Mouse (Mus musculus): ENCODE measurements around the gene Srprb. TPM values are rescaled to one million over a fixed set of nuclear protein-coding genes. Genes with fewer than 3 reads are reported as not detected.
"Not testable (repeated sequence)": the region's sequence is repeated elsewhere in the genome, so short reads cannot be mapped to it uniquely, and the experiment has no call there.

Srprb gene
- polyA plus RNA-seq, 1 experiment: 36.4 TPM

- no peak overlapping the region for H3K4me3 ChIP-seq (ENCODE audit: low read depth, low read length)
- WGBS: 79% methylated on average over 15 of the region's 15 CpGs
- no peaks in the 10 kb centered on the region for H3K36me3 ChIP-seq (ENCODE audit: control insufficient read depth, insufficient read depth, low read length)
These were observed 38.1 kb downstream of the Srprb start for GRCm38 (mm10) chr9:103163806-103164205.

GRCm38 (mm10) chr9:103155158-103155557 lies 46.8 kb downstream of the Srprb start:
- 80% methylated on average over 7 of the region's 7 CpGs for WGBS
- not testable (repeated sequence) for H3K4me1 ChIP-seq (ENCODE audit: control insufficient read depth, insufficient read depth, insufficient read length, low read length); H3K27ac ChIP-seq (ENCODE audit: insufficient read depth, low read depth, low read length); H3K4me3 ChIP-seq (ENCODE audit: low read depth, low read length); H3K36me3 ChIP-seq (ENCODE audit: control insufficient read depth, insufficient read depth, low read length); H3K27me3 ChIP-seq (ENCODE audit: control insufficient read depth, insufficient read depth, low read length)

More at GRCm38 (mm10) chr9:103163806-103164205, 38.1 kb downstream of the Srprb start:
- Histone ChIP-seq H3K27me3 (ENCODE audit: control insufficient read depth, insufficient read depth, low read length) (no peaks in the 10 kb centered on the region), H3K4me1 (ENCODE audit: control insufficient read depth, insufficient read depth, insufficient read length, low read length) (no peaks in the 10 kb centered on the region), H3K27ac (ENCODE audit: insufficient read depth, low read depth, low read length) (no peak overlapping the region)
- TF ChIP-seq POLR2A (IDR thresholded peaks at IDR 0.05; ENCODE audit: low read depth, low read length): no peak
- TF ChIP-seq CTCF (IDR thresholded peaks at IDR 0.05; ENCODE audit: extremely low read depth, insufficient read length, insufficient replicate concordance, low read depth, low read length): no peak

- H3K27ac ChIP-seq (ENCODE audit: insufficient read depth, low read depth, low read length): no peak overlapping the region
- 53% methylated on average over 2 of the region's 2 CpGs for WGBS
These were observed 47.4 kb downstream of the Srprb start for GRCm38 (mm10) chr9:103154568-103154967.

GRCm38 (mm10) chr9:103153286-103153685 lies 48.7 kb downstream of the Srprb start:
- no peaks in the 10 kb centered on the region for H3K4me1 ChIP-seq (ENCODE audit: control insufficient read depth, insufficient read depth, insufficient read length, low read length)
- no peak for TF ChIP-seq CTCF (IDR thresholded peaks at IDR 0.05; ENCODE audit: extremely low read depth, insufficient read length, insufficient replicate concordance, low read depth, low read length)
- no peak overlapping the region for H3K4me3 ChIP-seq (ENCODE audit: low read depth, low read length)
- H3K36me3 ChIP-seq (ENCODE audit: control insufficient read depth, insufficient read depth, low read length): no peaks in the 10 kb centered on the region
- 76% methylated on average over 5 of the region's 5 CpGs for WGBS
- no peaks in the 10 kb centered on the region for H3K27me3 ChIP-seq (ENCODE audit: control insufficient read depth, insufficient read depth, low read length)
- no peak overlapping the region for H3K27ac ChIP-seq (ENCODE audit: insufficient read depth, low read depth, low read length)

More at GRCm38 (mm10) chr9:103154568-103154967, 47.4 kb downstream of the Srprb start:
- H3K36me3 ChIP-seq (ENCODE audit: control insufficient read depth, insufficient read depth, low read length): no peaks in the 10 kb centered on the region
- no peak for TF ChIP-seq CTCF (IDR thresholded peaks at IDR 0.05; ENCODE audit: extremely low read depth, insufficient read length, insufficient replicate concordance, low read depth, low read length)
- TF ChIP-seq POLR2A (IDR thresholded peaks at IDR 0.05; ENCODE audit: low read depth, low read length): no peak
- H3K4me3 ChIP-seq (ENCODE audit: low read depth, low read length): no peak overlapping the region
- no peaks in the 10 kb centered on the region for H3K27me3 ChIP-seq (ENCODE audit: control insufficient read depth, insufficient read depth, low read length)
- no peaks in the 10 kb centered on the region for H3K4me1 ChIP-seq (ENCODE audit: control insufficient read depth, insufficient read depth, insufficient read length, low read length)

GRCm38 (mm10) chr9:103149074-103149799 lies 52.7 kb downstream of the Srprb start:
- Histone ChIP-seq H3K27me3 (ENCODE audit: control insufficient read depth, insufficient read depth, low read length) (no peaks in the 10 kb centered on the region), H3K27ac (ENCODE audit: insufficient read depth, low read depth, low read length) (no peak overlapping the region), H3K4me1 (ENCODE audit: control insufficient read depth, insufficient read depth, insufficient read length, low read length) (no peaks in the 10 kb centered on the region), H3K4me3 (ENCODE audit: low read depth, low read length) (no peak overlapping the region), H3K36me3 (ENCODE audit: control insufficient read depth, insufficient read depth, low read length) (no peaks in the 10 kb centered on the region)
- TF ChIP-seq POLR2A (IDR thresholded peaks at IDR 0.05; ENCODE audit: low read depth, low read length) (no peak), CTCF (IDR thresholded peaks at IDR 0.05; ENCODE audit: extremely low read depth, insufficient read length, insufficient replicate concordance, low read depth, low read length) (no peak)
- WGBS: 73% methylated on average over 12 of the region's 12 CpGs

DNA sequence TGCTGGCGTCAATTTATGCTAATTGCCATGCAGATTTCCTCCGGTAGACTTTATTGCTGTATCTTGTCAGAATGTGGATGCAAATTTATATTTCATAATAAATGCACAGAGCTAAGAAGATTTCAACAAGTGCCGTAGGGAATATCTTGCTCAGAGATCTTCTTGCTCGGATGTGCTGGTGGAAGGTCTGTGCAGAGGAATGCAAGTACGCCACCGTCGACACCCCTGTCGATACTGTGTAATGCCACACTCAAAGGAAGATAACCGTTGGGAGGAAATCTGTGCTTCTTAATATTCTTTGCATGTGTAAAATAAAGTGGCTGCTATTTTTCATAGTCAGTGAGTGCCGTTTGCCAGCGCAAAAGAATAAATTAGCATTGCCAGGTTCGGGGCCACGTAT lies 54.8 kb downstream of the Srprb start:
- Histone ChIP-seq H3K36me3 (ENCODE audit: control insufficient read depth, insufficient read depth, low read length) (no peaks in the 10 kb centered on the region), H3K27ac (ENCODE audit: insufficient read depth, low read depth, low read length) (no peak overlapping the region), H3K4me1 (ENCODE audit: control insufficient read depth, insufficient read depth, insufficient read length, low read length) (no peaks in the 10 kb centered on the region), H3K4me3 (ENCODE audit: low read depth, low read length) (no peak overlapping the region), H3K27me3 (ENCODE audit: control insufficient read depth, insufficient read depth, low read length) (no peaks in the 10 kb centered on the region)
- no peak for TF ChIP-seq CTCF (IDR thresholded peaks at IDR 0.05; ENCODE audit: extremely low read depth, insufficient read length, insufficient replicate concordance, low read depth, low read length)
- TF ChIP-seq POLR2A (IDR thresholded peaks at IDR 0.05; ENCODE audit: low read depth, low read length): no peak
- 85% methylated on average over 13 of the region's 13 CpGs for WGBS

- Histone ChIP-seq H3K4me3 (ENCODE audit: low read depth, low read length) (no peak overlapping the region), H3K36me3 (ENCODE audit: control insufficient read depth, insufficient read depth, low read length) (no peaks in the 10 kb centered on the region), H3K27me3 (ENCODE audit: control insufficient read depth, insufficient read depth, low read length) (no peaks in the 10 kb centered on the region), H3K27ac (ENCODE audit: insufficient read depth, low read depth, low read length) (no peak overlapping the region), H3K4me1 (ENCODE audit: control insufficient read depth, insufficient read depth, insufficient read length, low read length) (no peaks in the 10 kb centered on the region)
- 60% methylated on average over 9 of the region's 9 CpGs for WGBS
- TF ChIP-seq POLR2A (IDR thresholded peaks at IDR 0.05; ENCODE audit: low read depth, low read length) (no peak), CTCF (IDR thresholded peaks at IDR 0.05; ENCODE audit: extremely low read depth, insufficient read length, insufficient replicate concordance, low read depth, low read length) (no peak)
These were observed 55.2 kb downstream of the Srprb start for GRCm38 (mm10) chr9:103146703-103147102.

Data from small intestine, adult 2 months (tissue).